Mouse (Mus musculus) intestine, embryonic 15.5 days (tissue): Measurements from ENCODE around the gene Wbp1l. TPM values are rescaled to one million over a fixed set of nuclear protein-coding genes. Genes with fewer than 3 reads are reported as not detected.

Experiments used
- ATAC-seq: fragments of 200-750 bp; cut with Nextera tagmentation; 2 replicates; pipeline ENCODE4 v1.8.0; 2017; ENCODE audit warnings: moderate TSS enrichment, moderate library complexity
- H3K27ac ChIP-seq: fragments of 300-500 bp; sonication (generic); 2 replicates; pipeline ENCODE4 v1.5.1; 2015; ENCODE audit warnings: mild to moderate bottlenecking, inconsistent platforms
- H3K27me3 ChIP-seq: fragments of 300-500 bp; sonication (generic); replicated peaks from 2 replicates; pipeline ENCODE4 v1.6.1; 2015; ENCODE audit warnings: inconsistent platforms
- H3K36me3 ChIP-seq: fragments of 300-500 bp; sonication (generic); 2 replicates; pipeline ENCODE4 v1.6.1; 2015; ENCODE audit warnings: inconsistent platforms
- H3K4me1 ChIP-seq: fragments of 300-500 bp; sonication (generic); replicated peaks from 2 replicates; pipeline ENCODE4 v1.6.1; 2015; ENCODE audit warnings: inconsistent platforms
- H3K4me2 ChIP-seq: fragments of 300-500 bp; sonication (generic); replicated peaks from 2 replicates; pipeline ENCODE4 v1.6.1; 2015; ENCODE audit warnings: mild to moderate bottlenecking, inconsistent platforms
- H3K4me3 ChIP-seq: fragments of 300-500 bp; sonication (generic); replicated peaks from 2 replicates; pipeline ENCODE4 v1.5.1; 2015; ENCODE audit warnings: inconsistent platforms
- H3K9ac ChIP-seq: fragments of 300-500 bp; sonication (generic); 2 replicates; pipeline ENCODE4 v1.6.1; 2015; ENCODE audit warnings: inconsistent platforms
- H3K9me3 ChIP-seq: fragments of 300-500 bp; sonication (generic); 2 replicates; pipeline ENCODE4 v1.6.1; 2016; ENCODE audit warnings: inconsistent platforms
- WGBS: fragments of 180-500 bp; shearing (Covaris S2); methylation state at CpG from one replicate; pipeline ENCODE4 v1.1.7; 2015; 5-methylcytosine and 5-hydroxymethylcytosine counted together
- polyA plus RNA-seq: library from polyadenylated mRNA; unstranded; fragments of >200 nt; fragmentation: Nextera tagmentation; extraction: Ambion mirVana; gene quantifications from 2 replicates; pipeline ENCODE4 v1.2.1, GENCODE M21; 2015

Gene Wbp1l
- polyA plus RNA-seq, 1 experiment from 2014 or later: 39.5 TPM

GRCm38 (mm10) chr19:46701156-46701555, 102.3 kb downstream of the Wbp1l start:
- no peak overlapping the region for H3K4me3 ChIP-seq
- no peaks in the 10 kb centered on the region for H3K4me1 ChIP-seq
- 76% methylated on average over 9 of the region's 9 CpGs for WGBS
- no peak overlapping the region for H3K4me2 ChIP-seq
- no peak for ATAC-seq
- no peak overlapping the region for H3K27ac ChIP-seq
- no peaks in the 10 kb centered on the region for H3K9me3 ChIP-seq
- no peaks in the 10 kb centered on the region for H3K36me3 ChIP-seq
- H3K9ac ChIP-seq: no peak overlapping the region
- no peaks in the 10 kb centered on the region for H3K27me3 ChIP-seq

DNA sequence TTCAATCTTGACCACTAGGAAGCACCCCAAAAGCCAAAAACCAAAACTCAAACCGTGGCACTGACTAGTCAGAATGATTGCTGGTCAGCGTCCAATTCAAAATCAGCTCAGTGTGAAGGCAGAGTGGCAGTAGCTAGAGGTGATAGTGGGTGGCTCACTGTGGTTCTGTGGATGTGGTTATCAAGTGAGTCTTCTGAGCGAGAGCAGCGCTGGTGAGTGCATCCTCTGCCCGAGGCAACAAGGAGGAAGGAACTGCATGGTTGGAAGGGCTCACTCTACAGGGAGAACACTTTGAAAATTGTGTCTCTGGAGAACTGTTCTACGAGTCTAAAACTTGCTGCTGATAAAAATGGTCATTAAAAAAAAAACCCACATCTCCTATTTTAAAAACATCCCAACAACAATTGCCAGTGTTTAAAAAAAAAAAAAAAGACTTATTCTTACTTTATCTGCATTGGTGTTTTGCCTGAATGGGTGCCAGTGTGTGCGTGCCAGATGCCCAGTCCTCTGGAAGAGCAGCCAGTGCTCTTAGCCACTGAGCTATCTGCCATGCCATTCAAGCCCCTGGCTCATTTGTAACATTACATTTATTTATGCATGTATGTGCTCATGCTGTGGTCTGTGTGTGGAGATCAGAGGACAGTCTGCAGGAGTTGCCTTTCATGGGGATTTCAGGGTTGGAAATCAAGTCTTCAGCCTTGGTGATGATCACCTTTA, 107.1 kb downstream of the Wbp1l start:
- ATAC-seq: no peak
- no peak overlapping the region for H3K4me3 ChIP-seq
- no peak overlapping the region for H3K9ac ChIP-seq
- H3K4me1 ChIP-seq: peaks cover 15% of the 10 kb centered on the region; the same call in 1 of the 2 replicates
- 63% methylated on average over 7 of the region's 7 CpGs for WGBS
- no peaks in the 10 kb centered on the region for H3K27me3 ChIP-seq
- H3K36me3 ChIP-seq: 0 out of 2 replicates have a peak, but pooled peaks cover 2% of the 10 kb centered on the region
- H3K9me3 ChIP-seq: no peaks in the 10 kb centered on the region
- H3K27ac ChIP-seq: no peak overlapping the region
- H3K4me2 ChIP-seq: no peak overlapping the region

GRCm38 (mm10) chr19:46706540-46707295, 107.8 kb downstream of the Wbp1l start:
- no peaks in the 10 kb centered on the region for H3K27me3 ChIP-seq
- 63% methylated on average over 9 of the region's 9 CpGs for WGBS
- peak overlapping the region; percentile 72; the same call in 1 of the 2 replicates for H3K27ac ChIP-seq
- H3K4me1 ChIP-seq: peaks cover 15% of the 10 kb centered on the region; the same call in 1 of the 2 replicates
- H3K4me2 ChIP-seq: peak overlapping the region; percentile 80
- peak; percentile 58 for ATAC-seq
- peak overlapping the region; percentile 51 for H3K4me3 ChIP-seq
- 0 out of 2 replicates have a peak, but pooled peaks cover 2% of the 10 kb centered on the region for H3K36me3 ChIP-seq
- no peaks in the 10 kb centered on the region for H3K9me3 ChIP-seq
- no peak overlapping the region for H3K9ac ChIP-seq

Other genes starting within 250 kb of the Wbp1l start
- gene 2310034G01Rik, start 248.8 kb upstream of the Wbp1l start, polyA plus RNA-seq: 1.1 and 1.7 TPM in 2 replicates
- 114 and 118 TPM in 2 replicates for gene Actr1a, start 203.3 kb upstream of the Wbp1l start, polyA plus RNA-seq
- gene Sufu, start 202.2 kb upstream of the Wbp1l start, polyA plus RNA-seq: 20.7 and 21.4 TPM in 2 replicates
- 16.4 and 17.3 TPM in 2 replicates for gene Trim8, start 97.4 kb upstream of the Wbp1l start, polyA plus RNA-seq
- gene Arl3, start 25.9 kb upstream of the Wbp1l start, polyA plus RNA-seq: 69.9 and 72.4 TPM in 2 replicates
- gene Sfxn2, start 25.7 kb upstream of the Wbp1l start, polyA plus RNA-seq: 18.2 and 20.5 TPM in 2 replicates
- gene Cyp17a1, start 74.1 kb downstream of the Wbp1l start, polyA plus RNA-seq: 0.30 TPM in 1 of 2 replicates, not detected in the other
- gene Borcs7, start 90.8 kb downstream of the Wbp1l start, polyA plus RNA-seq: 14.5 and 15.2 TPM in 2 replicates
- 59.4 and 63.4 TPM in 2 replicates for gene As3mt, start 108.4 kb downstream of the Wbp1l start, polyA plus RNA-seq
- gene Cnnm2, start 162.5 kb downstream of the Wbp1l start, polyA plus RNA-seq: 2.9 and 3.2 TPM in 2 replicates